Mouse (Mus musculus) hindbrain, embryonic 12.5 days (tissue): ENCODE measurements at regions not wholly inside any gene's neighbourhood (a gene's known extent, or its start where the extent isn't known, plus 50 kb on each side); places are given as distances from the start of the nearest gene placed in this dataset.
A peak's percentile ranks its signal among the peaks of the same experiment; 100 is the strongest.

Experiments
- ATAC-seq: fragments of 200-750 bp; cut with Nextera tagmentation; 2 replicates; pipeline ENCODE4 v1.8.0; 2017; ENCODE audit warnings: moderate TSS enrichment; ENCODE audit not compliant: low FRiP score
- H3K27ac ChIP-seq: fragments of 300-500 bp; sonication (generic); 2 replicates; pipeline ENCODE4 v1.5.1; 2016; ENCODE audit warnings: mild to moderate bottlenecking
- H3K27me3 ChIP-seq: fragments of 300-500 bp; sonication (generic); 2 replicates; pipeline ENCODE4 v1.6.1; 2016; ENCODE audit warnings: mild to moderate bottlenecking
- H3K36me3 ChIP-seq: fragments of 300-500 bp; sonication (generic); 2 replicates; pipeline ENCODE4 v1.6.1; 2016; ENCODE audit warnings: mild to moderate bottlenecking
- H3K4me1 ChIP-seq: fragments of 300-500 bp; sonication (generic); 2 replicates; pipeline ENCODE4 v1.6.1; 2016
- H3K4me2 ChIP-seq: fragments of 300-500 bp; sonication (generic); replicated peaks from 2 replicates; pipeline ENCODE4 v1.6.1; 2016; ENCODE audit warnings: mild to moderate bottlenecking
- H3K4me3 ChIP-seq: fragments of 300-500 bp; sonication (generic); 2 replicates; pipeline ENCODE4 v1.5.1; 2016; ENCODE audit warnings: mild to moderate bottlenecking
- H3K9ac ChIP-seq: fragments of 300-500 bp; sonication (generic); 2 replicates; pipeline ENCODE4 v1.6.1; 2016; ENCODE audit warnings: mild to moderate bottlenecking, moderate library complexity
- H3K9me3 ChIP-seq: fragments of 300-500 bp; sonication (generic); replicated peaks from 2 replicates; pipeline ENCODE4 v1.6.1; 2016; ENCODE audit warnings: mild to moderate bottlenecking
- WGBS: fragments of 180-500 bp; shearing (Covaris S2); methylation state at CpG from one replicate; pipeline ENCODE4 v1.1.7; 2016; 5-methylcytosine and 5-hydroxymethylcytosine counted together

GRCm38 (mm10) chr11:19826481-19827185, 97.5 kb upstream of the Spred2 start:
- Histone ChIP-seq H3K9ac (no peak overlapping the region), H3K4me3 (no peak overlapping the region), H3K4me2 (no peak overlapping the region), H3K9me3 (no peaks in the 10 kb centered on the region), H3K27ac (no peak overlapping the region), H3K27me3 (no peaks in the 10 kb centered on the region), H3K36me3 (no peaks in the 10 kb centered on the region), H3K4me1 (peaks cover 5% of the 10 kb centered on the region; the same call in 1 of the 2 replicates)
- 93% methylated on average over 13 of the region's 13 CpGs for WGBS
- no peak for ATAC-seq

DNA sequence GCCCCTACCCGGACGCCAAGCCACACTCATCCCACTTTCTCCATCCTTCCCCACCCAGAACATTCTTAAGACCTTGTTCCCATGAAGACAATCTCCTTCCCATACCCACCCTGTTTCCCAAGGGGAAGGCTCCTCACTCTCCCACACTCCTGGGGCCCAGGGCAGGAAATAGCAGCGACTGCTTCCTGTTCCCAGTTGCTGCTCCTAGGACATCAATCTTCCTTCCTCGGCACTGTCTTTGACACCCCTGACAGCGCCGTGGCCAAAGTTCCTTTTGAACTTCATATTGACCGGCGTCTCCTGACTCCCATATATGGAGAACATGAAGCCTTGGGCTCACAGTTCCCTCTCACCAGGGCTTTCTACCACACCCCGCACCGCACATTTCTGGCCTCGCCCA, 96.2 kb upstream of the Spred2 start:
- no peak overlapping the region for H3K4me2 ChIP-seq
- no peaks in the 10 kb centered on the region for H3K27me3 ChIP-seq
- no peak for ATAC-seq
- no peak overlapping the region for H3K9ac ChIP-seq
- H3K36me3 ChIP-seq: no peaks in the 10 kb centered on the region
- H3K9me3 ChIP-seq: no peaks in the 10 kb centered on the region
- 75% methylated on average over 11 of the region's 11 CpGs for WGBS
- no peak overlapping the region for H3K27ac ChIP-seq
- peaks cover 5% of the 10 kb centered on the region; the same call in 1 of the 2 replicates for H3K4me1 ChIP-seq
- no peak overlapping the region for H3K4me3 ChIP-seq

DNA sequence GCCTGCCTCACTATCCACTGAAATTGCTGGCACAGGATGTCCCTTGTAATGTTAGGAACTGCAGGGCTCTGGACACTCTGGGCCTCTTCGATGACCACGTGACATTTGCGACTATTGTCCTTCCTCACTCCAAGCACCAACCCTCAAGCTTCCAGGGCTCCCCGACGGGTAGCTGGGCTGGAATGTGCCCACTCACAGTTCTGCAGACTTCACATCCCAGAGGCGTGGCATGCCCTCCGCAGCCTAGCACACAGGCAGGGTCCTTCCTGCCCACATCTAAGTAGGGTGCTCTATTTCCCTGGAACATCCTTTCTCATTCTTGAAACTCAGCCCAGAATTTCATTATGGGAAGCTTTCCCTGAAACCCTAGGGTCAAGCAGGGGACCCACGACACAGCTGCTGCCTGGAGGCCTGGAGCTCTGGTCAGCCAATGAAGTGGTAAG, 95.2 kb upstream of the Spred2 start:
- WGBS: 56% methylated on average over 8 of the region's 8 CpGs
- no peak for ATAC-seq

GRCm38 (mm10) chr11:19829564-19830279, 94.5 kb upstream of the Spred2 start:
- H3K9me3 ChIP-seq: no peaks in the 10 kb centered on the region
- peaks cover 8% of the 10 kb centered on the region for H3K4me1 ChIP-seq
- no peak overlapping the region for H3K9ac ChIP-seq
- H3K4me3 ChIP-seq: no peak overlapping the region
- no peak overlapping the region for H3K27ac ChIP-seq
- H3K36me3 ChIP-seq: no peaks in the 10 kb centered on the region
- H3K4me2 ChIP-seq: no peak overlapping the region
- H3K27me3 ChIP-seq: no peaks in the 10 kb centered on the region
- WGBS: 29% methylated on average over 9 of the region's 9 CpGs
- no peak for ATAC-seq

More for the DNA sequence above, 95.2 kb upstream of the Spred2 start:
- peaks cover 5% of the 10 kb centered on the region; the same call in 1 of the 2 replicates for H3K4me1 ChIP-seq
- no peak overlapping the region for H3K4me3 ChIP-seq
- no peaks in the 10 kb centered on the region for H3K36me3 ChIP-seq
- H3K9ac ChIP-seq: no peak overlapping the region
- no peaks in the 10 kb centered on the region for H3K9me3 ChIP-seq
- no peak overlapping the region for H3K27ac ChIP-seq
- H3K27me3 ChIP-seq: no peaks in the 10 kb centered on the region
- no peak overlapping the region for H3K4me2 ChIP-seq

GRCm38 (mm10) chr11:19830280-19831062, 93.7 kb upstream of the Spred2 start:
- Histone ChIP-seq H3K27ac (no peak overlapping the region), H3K4me2 (no peak overlapping the region), H3K27me3 (no peaks in the 10 kb centered on the region), H3K9me3 (no peaks in the 10 kb centered on the region), H3K36me3 (no peaks in the 10 kb centered on the region), H3K4me1 (peaks cover 15% of the 10 kb centered on the region), H3K4me3 (no peak overlapping the region), H3K9ac (no peak overlapping the region)
- WGBS: 23% methylated on average over 18 of the region's 18 CpGs
- ATAC-seq: no peak

DNA sequence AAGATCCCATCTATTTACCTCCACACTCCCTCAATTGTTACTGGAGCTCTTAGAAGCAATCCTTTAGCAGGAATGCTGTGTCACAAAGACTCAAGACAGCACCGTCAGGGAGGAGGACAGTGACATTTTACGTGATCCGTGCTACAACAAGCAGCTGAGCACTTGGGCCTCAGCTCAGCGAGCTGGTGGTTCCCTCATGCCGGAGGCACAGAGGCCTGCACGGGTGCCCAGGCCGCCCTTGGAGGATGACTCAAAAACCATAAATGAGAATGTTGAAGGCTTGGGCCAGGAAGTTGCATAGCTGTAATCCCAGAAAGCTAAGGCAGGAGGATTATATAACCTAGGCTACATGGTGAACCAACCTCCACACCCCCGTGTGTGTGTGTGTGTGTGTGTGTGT, 89.6 kb upstream of the Spred2 start:
- H3K4me2 ChIP-seq: no peak overlapping the region
- no peak for ATAC-seq
- H3K27ac ChIP-seq: no peak overlapping the region
- no peaks in the 10 kb centered on the region for H3K27me3 ChIP-seq
- H3K4me3 ChIP-seq: no peak overlapping the region
- peaks cover 15% of the 10 kb centered on the region for H3K4me1 ChIP-seq
- H3K9me3 ChIP-seq: no peaks in the 10 kb centered on the region
- 82% methylated on average over 8 of the region's 8 CpGs for WGBS
- no peaks in the 10 kb centered on the region for H3K36me3 ChIP-seq
- no peak overlapping the region for H3K9ac ChIP-seq

GRCm38 (mm10) chr11:19835221-19835745, 88.9 kb upstream of the Spred2 start:
- no peaks in the 10 kb centered on the region for H3K9me3 ChIP-seq
- 23% methylated on average over 6 of the region's 6 CpGs for WGBS
- peak overlapping the region; percentile 24; the same call in 1 of the 2 replicates for H3K4me2 ChIP-seq

DNA sequence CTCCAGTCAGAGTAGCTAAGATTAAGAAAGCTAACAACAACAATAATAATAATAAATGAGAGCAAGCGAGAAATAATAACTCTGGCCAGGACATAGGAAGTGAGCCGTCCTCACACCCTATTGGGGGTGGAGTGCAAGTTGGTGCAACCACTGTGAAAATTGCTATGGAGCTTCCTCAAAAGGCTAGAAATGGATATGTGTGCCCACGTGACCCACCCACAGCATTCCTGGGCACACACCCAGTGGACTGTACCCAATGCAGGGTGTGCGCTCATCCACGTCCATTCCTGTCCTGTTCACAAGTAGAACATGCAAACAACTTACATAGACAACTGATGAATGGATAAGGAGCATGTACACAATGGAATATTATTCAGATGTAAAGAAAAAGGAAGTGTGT, 85.2 kb upstream of the Spred2 start:
- H3K27me3 ChIP-seq: no peaks in the 10 kb centered on the region
- no peak overlapping the region for H3K9ac ChIP-seq
- 95% methylated on average over 5 of the region's 5 CpGs for WGBS
- no peaks in the 10 kb centered on the region for H3K36me3 ChIP-seq
- H3K27ac ChIP-seq: no peak overlapping the region
- ATAC-seq: no peak
- H3K4me1 ChIP-seq: peaks cover 12% of the 10 kb centered on the region
- no peak overlapping the region for H3K4me3 ChIP-seq
- no peak overlapping the region for H3K4me2 ChIP-seq
- H3K9me3 ChIP-seq: no peaks in the 10 kb centered on the region

More at GRCm38 (mm10) chr11:19835221-19835745, 88.9 kb upstream of the Spred2 start:
- H3K36me3 ChIP-seq: no peaks in the 10 kb centered on the region
- H3K4me1 ChIP-seq: peaks cover 12% of the 10 kb centered on the region
- peak; percentile 89 for ATAC-seq
- no peak overlapping the region for H3K9ac ChIP-seq
- no peaks in the 10 kb centered on the region for H3K27me3 ChIP-seq
- H3K27ac ChIP-seq: peak overlapping the region; percentile 53
- no peak overlapping the region for H3K4me3 ChIP-seq

GRCm38 (mm10) chr11:19843084-19843483, 81.1 kb upstream of the Spred2 start:
- no peaks in the 10 kb centered on the region for H3K9me3 ChIP-seq
- H3K4me1 ChIP-seq: no peaks in the 10 kb centered on the region
- WGBS: 92% methylated on average over 3 of the region's 3 CpGs
- ATAC-seq: no peak
- no peak overlapping the region for H3K4me2 ChIP-seq
- no peak overlapping the region for H3K27ac ChIP-seq
- H3K9ac ChIP-seq: no peak overlapping the region
- H3K36me3 ChIP-seq: no peaks in the 10 kb centered on the region
- H3K4me3 ChIP-seq: no peak overlapping the region
- no peaks in the 10 kb centered on the region for H3K27me3 ChIP-seq

- Histone ChIP-seq H3K4me1 (no peaks in the 10 kb centered on the region), H3K4me3 (no peak overlapping the region), H3K4me2 (no peak overlapping the region), H3K27ac (no peak overlapping the region), H3K36me3 (no peaks in the 10 kb centered on the region), H3K9ac (no peak overlapping the region), H3K9me3 (no peaks in the 10 kb centered on the region), H3K27me3 (no peaks in the 10 kb centered on the region)
- 93% methylated on average over 6 of the region's 6 CpGs for WGBS
- no peak for ATAC-seq
Measured at GRCm38 (mm10) chr11:19847910-19848309, 76.3 kb upstream of the Spred2 start.

DNA sequence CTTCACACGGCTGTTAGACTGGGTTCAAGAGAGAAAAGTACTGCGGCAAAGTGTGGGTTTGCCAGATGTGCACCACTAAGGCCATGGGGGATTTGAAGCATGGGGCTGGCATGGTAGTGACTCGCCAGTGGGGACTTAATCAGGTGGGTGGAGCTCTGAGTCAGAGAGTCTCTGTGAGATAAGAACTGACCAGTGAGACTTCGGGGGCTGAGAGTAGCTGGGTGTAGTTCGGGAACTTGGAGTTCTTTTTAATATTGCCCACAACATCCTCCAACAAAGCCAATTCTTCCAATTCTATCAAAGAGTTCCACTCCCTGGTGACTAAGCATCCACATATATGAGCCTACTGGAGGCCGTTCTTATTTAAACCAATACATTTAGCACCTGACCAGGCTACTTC, 75.8 kb upstream of the Spred2 start:
- Histone ChIP-seq H3K4me3 (no peak overlapping the region), H3K9me3 (no peaks in the 10 kb centered on the region), H3K27ac (no peak overlapping the region), H3K36me3 (no peaks in the 10 kb centered on the region), H3K4me1 (no peaks in the 10 kb centered on the region), H3K4me2 (no peak overlapping the region), H3K9ac (no peak overlapping the region), H3K27me3 (no peaks in the 10 kb centered on the region)
- 88% methylated on average over 6 of the region's 6 CpGs for WGBS
- no peak for ATAC-seq

GRCm38 (mm10) chr11:19849347-19849811, 74.8 kb upstream of the Spred2 start:
- H3K9me3 ChIP-seq: no peaks in the 10 kb centered on the region
- H3K36me3 ChIP-seq: no peaks in the 10 kb centered on the region
- no peaks in the 10 kb centered on the region for H3K27me3 ChIP-seq
- H3K4me2 ChIP-seq: no peak overlapping the region
- H3K4me3 ChIP-seq: no peak overlapping the region
- H3K27ac ChIP-seq: no peak overlapping the region
- no peak overlapping the region for H3K9ac ChIP-seq
- 59% methylated on average over 4 of the region's 4 CpGs for WGBS
- H3K4me1 ChIP-seq: no peaks in the 10 kb centered on the region
- no peak for ATAC-seq
